Mouse (Mus musculus): ENCODE measurements around the gene Lrrc1. TPM values are rescaled to one million over a fixed set of nuclear protein-coding genes. Genes with fewer than 3 reads are reported as not detected.

The Lrrc1 gene
- polyA plus RNA-seq, 1 experiment from 2014 or later: 14.9 TPM

- no peak overlapping the region for H3K9ac ChIP-seq (ENCODE audit: low read length)
- H3K27me3 ChIP-seq (ENCODE audit: control insufficient read depth, insufficient read depth, low read length): no peaks in the 10 kb centered on the region
- no peak overlapping the region for H3K4me2 ChIP-seq (replicated peaks; ENCODE audit: low read depth)
- no peaks in the 10 kb centered on the region for H3K9me3 ChIP-seq (ENCODE audit: control insufficient read depth, low read length)
- WGBS: 91% methylated on average over 4 of the region's 4 CpGs
- no peak for DNase-seq (ENCODE audit: low spot score)
- no peaks in the 10 kb centered on the region for H3K36me3 ChIP-seq (ENCODE audit: control insufficient read depth, insufficient read depth, low read length)
- no peak overlapping the region for H3K27ac ChIP-seq (replicated peaks)
- no peak for ATAC-seq (ENCODE audit: low FRiP score, low TSS enrichment)
- no peaks in the 10 kb centered on the region for H3K4me1 ChIP-seq (replicated peaks; ENCODE audit: control insufficient read depth, insufficient read depth)
- H3K4me3 ChIP-seq (ENCODE audit: low read depth, low read length): no peak overlapping the region
- no peak for TF ChIP-seq EP300 (optimal IDR thresholded peaks at IDR 0.05)
- TF ChIP-seq CTCF (IDR thresholded peaks at IDR 0.05; ENCODE audit: low read depth): no peak
Measured at GRCm38 (mm10) chr9:77474535-77474934, 70.1 kb downstream of the Lrrc1 start.

- TF ChIP-seq CTCF (IDR thresholded peaks at IDR 0.05; ENCODE audit: low read depth) (0 out of 2 replicates have a peak, but pooled peaks have one; percentile 7), EP300 (optimal IDR thresholded peaks at IDR 0.05) (no peak)
- no peak for ATAC-seq (ENCODE audit: low FRiP score, low TSS enrichment)
- no peak overlapping the region for H3K9ac ChIP-seq (ENCODE audit: low read length)
- H3K4me3 ChIP-seq (ENCODE audit: low read depth, low read length): no peak overlapping the region
- no peaks in the 10 kb centered on the region for H3K27me3 ChIP-seq (ENCODE audit: control insufficient read depth, insufficient read depth, low read length)
- H3K4me1 ChIP-seq (replicated peaks; ENCODE audit: control insufficient read depth, insufficient read depth): no peaks in the 10 kb centered on the region
- H3K9me3 ChIP-seq (ENCODE audit: control insufficient read depth, low read length): no peaks in the 10 kb centered on the region
- no peak overlapping the region for H3K27ac ChIP-seq (replicated peaks)
- 34% methylated on average over 8 of the region's 8 CpGs for WGBS
- no peaks in the 10 kb centered on the region; the same call in 1 of the 2 replicates for H3K36me3 ChIP-seq (ENCODE audit: control insufficient read depth, insufficient read depth, low read length)
- DNase-seq (ENCODE audit: low spot score): no peak
- no peak overlapping the region for H3K4me2 ChIP-seq (replicated peaks; ENCODE audit: low read depth)
Measured at GRCm38 (mm10) chr9:77472557-77472956, 72.1 kb downstream of the Lrrc1 start.

GRCm38 (mm10) chr9:77471646-77472220 lies 72.9 kb downstream of the Lrrc1 start:
- DNase-seq (ENCODE audit: low spot score): no peak

GRCm38 (mm10) chr9:77469791-77470607 lies 74.7 kb downstream of the Lrrc1 start:
- peak; percentile 38 for DNase-seq (ENCODE audit: low spot score)

More at GRCm38 (mm10) chr9:77471646-77472220, 72.9 kb downstream of the Lrrc1 start:
- WGBS: 68% methylated on average over 12 of the region's 12 CpGs
- TF ChIP-seq CTCF (IDR thresholded peaks at IDR 0.05; ENCODE audit: low read depth): no peak
- TF ChIP-seq EP300 (optimal IDR thresholded peaks at IDR 0.05): no peak
- no peak overlapping the region for H3K9ac ChIP-seq (ENCODE audit: low read length)
- H3K27me3 ChIP-seq (ENCODE audit: control insufficient read depth, insufficient read depth, low read length): no peaks in the 10 kb centered on the region
- no peak overlapping the region for H3K27ac ChIP-seq (replicated peaks)
- H3K4me1 ChIP-seq (replicated peaks; ENCODE audit: control insufficient read depth, insufficient read depth): no peaks in the 10 kb centered on the region
- no peaks in the 10 kb centered on the region; the same call in 1 of the 2 replicates for H3K36me3 ChIP-seq (ENCODE audit: control insufficient read depth, insufficient read depth, low read length)
- H3K4me2 ChIP-seq (replicated peaks; ENCODE audit: low read depth): no peak overlapping the region
- no peaks in the 10 kb centered on the region for H3K9me3 ChIP-seq (ENCODE audit: control insufficient read depth, low read length)
- ATAC-seq (ENCODE audit: low FRiP score, low TSS enrichment): no peak
- no peak overlapping the region for H3K4me3 ChIP-seq (ENCODE audit: low read depth, low read length)

GRCm38 (mm10) chr9:77466926-77467325 lies 77.7 kb downstream of the Lrrc1 start:
- 41% methylated on average over 5 of the region's 5 CpGs for WGBS
- H3K9me3 ChIP-seq (ENCODE audit: control insufficient read depth, low read length): no peaks in the 10 kb centered on the region
- no peak overlapping the region for H3K4me2 ChIP-seq (replicated peaks; ENCODE audit: low read depth)
- no peaks in the 10 kb centered on the region for H3K27me3 ChIP-seq (ENCODE audit: control insufficient read depth, insufficient read depth, low read length)
- no peak for DNase-seq (ENCODE audit: low spot score)
- no peaks in the 10 kb centered on the region for H3K4me1 ChIP-seq (replicated peaks; ENCODE audit: control insufficient read depth, insufficient read depth)
- H3K4me3 ChIP-seq (ENCODE audit: low read depth, low read length): no peak overlapping the region
- TF ChIP-seq CTCF (IDR thresholded peaks at IDR 0.05; ENCODE audit: low read depth) (no peak), EP300 (optimal IDR thresholded peaks at IDR 0.05) (no peak)
- H3K27ac ChIP-seq (replicated peaks): no peak overlapping the region
- no peak overlapping the region for H3K9ac ChIP-seq (ENCODE audit: low read length)
- no peak for ATAC-seq (ENCODE audit: low FRiP score, low TSS enrichment)
- H3K36me3 ChIP-seq (ENCODE audit: control insufficient read depth, insufficient read depth, low read length): no peaks in the 10 kb centered on the region; the same call in 1 of the 2 replicates

More at GRCm38 (mm10) chr9:77469791-77470607, 74.7 kb downstream of the Lrrc1 start:
- H3K9ac ChIP-seq (ENCODE audit: low read length): no peak overlapping the region
- WGBS: 63% methylated on average over 20 of the region's 20 CpGs
- H3K36me3 ChIP-seq (ENCODE audit: control insufficient read depth, insufficient read depth, low read length): no peaks in the 10 kb centered on the region; the same call in 1 of the 2 replicates
- H3K4me2 ChIP-seq (replicated peaks; ENCODE audit: low read depth): no peak overlapping the region
- no peaks in the 10 kb centered on the region for H3K9me3 ChIP-seq (ENCODE audit: control insufficient read depth, low read length)
- no peaks in the 10 kb centered on the region for H3K27me3 ChIP-seq (ENCODE audit: control insufficient read depth, insufficient read depth, low read length)
- H3K27ac ChIP-seq (replicated peaks): peak overlapping the region; percentile 13; the same call in 1 of the 2 replicates
- no peaks in the 10 kb centered on the region for H3K4me1 ChIP-seq (replicated peaks; ENCODE audit: control insufficient read depth, insufficient read depth)
- TF ChIP-seq EP300 (optimal IDR thresholded peaks at IDR 0.05) (no peak), CTCF (IDR thresholded peaks at IDR 0.05; ENCODE audit: low read depth) (no peak)
- no peak; the same call in 1 of the 2 replicates for ATAC-seq (ENCODE audit: low FRiP score, low TSS enrichment)
- no peak overlapping the region for H3K4me3 ChIP-seq (ENCODE audit: low read depth, low read length)

Measured in stomach, postnatal 0 days (tissue).